Mouse (Mus musculus): ENCODE data around the gene Fam110a. TPM values are rescaled to one million over a fixed set of nuclear protein-coding genes. Genes with fewer than 3 reads are reported as not detected.

Gene Fam110a
- total and polyA plus RNA-seq, 2 experiments from 2014 or later = 3.0 to 6.2 TPM

DNA sequence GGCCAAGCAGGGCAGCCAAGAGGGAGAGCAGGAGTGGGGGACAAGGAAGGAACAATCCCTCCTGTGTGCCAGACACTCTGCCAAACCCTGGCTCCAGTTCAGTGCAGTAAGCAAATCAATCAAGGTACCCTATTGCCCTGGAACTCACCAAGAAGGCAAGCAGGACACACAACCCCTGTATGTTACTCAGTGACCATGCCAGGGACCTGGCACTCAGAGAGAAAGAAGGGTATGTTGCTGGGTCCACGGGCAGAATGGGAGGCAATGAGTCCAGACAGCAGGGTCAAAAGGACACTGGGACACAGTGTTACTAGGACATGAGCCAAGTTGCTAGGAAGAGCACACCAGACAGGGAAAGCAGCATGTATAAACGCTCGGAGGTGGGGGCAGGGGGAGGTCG lies 54.3 kb downstream of the Fam110a start:
- WGBS = 16% methylated on average over 4 of the region's 4 CpGs
- no peaks in the 10 kb centered on the region for H3K9me3 ChIP-seq (replicated peaks; ENCODE audit: control insufficient read depth, low read length)
- H3K36me3 ChIP-seq (replicated peaks; ENCODE audit: control insufficient read depth, insufficient read depth, low read length) = no peaks in the 10 kb centered on the region
- no peak overlapping the region for H3K4me3 ChIP-seq (ENCODE audit: low read depth, low read length)
- no peak overlapping the region for H3K9ac ChIP-seq (replicated peaks; ENCODE audit: low read depth, low read length)
- TF ChIP-seq CTCF (IDR thresholded peaks at IDR 0.05; ENCODE audit: low read depth) (no peak), EP300 (IDR thresholded peaks at IDR 0.05; ENCODE audit: low read depth) (no peak)
- no peak overlapping the region for H3K4me2 ChIP-seq (ENCODE audit: low read depth, low read length)
- no peak overlapping the region for H3K27ac ChIP-seq (ENCODE audit: low read depth)
- H3K4me1 ChIP-seq (ENCODE audit: control insufficient read depth, insufficient read depth) = peaks cover 11% of the 10 kb centered on the region; the same call in 1 of the 2 replicates
- ATAC-seq (ENCODE audit: insufficient read depth, low read depth) = peak; percentile 60
- DNase-seq (ENCODE audit: low spot score) = peak; percentile 46
- no peaks in the 10 kb centered on the region for H3K27me3 ChIP-seq (ENCODE audit: control insufficient read depth, insufficient read depth, low read length)

DNA sequence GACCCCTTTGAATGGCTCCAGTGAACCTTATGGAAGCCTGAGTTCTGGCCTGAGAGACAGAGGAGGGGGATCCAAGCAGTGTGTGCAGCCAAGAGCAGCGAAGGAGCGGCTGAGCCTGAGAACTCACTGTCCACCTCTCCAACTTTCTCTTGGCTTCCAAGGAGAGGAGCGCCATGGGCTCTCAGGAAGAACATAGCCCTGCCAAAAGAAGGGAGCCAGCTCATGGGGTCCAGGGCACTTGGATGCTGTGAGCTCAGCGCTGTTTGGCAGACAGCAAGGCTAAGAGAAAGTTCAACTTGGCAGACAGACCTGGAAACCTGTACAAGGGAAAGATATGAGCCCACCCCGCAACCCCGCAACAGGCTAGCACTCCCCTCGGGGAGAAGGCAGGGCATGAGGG lies 55.7 kb downstream of the Fam110a start:
- ATAC-seq (ENCODE audit: insufficient read depth, low read depth) = no peak
- no peak overlapping the region for H3K4me3 ChIP-seq (ENCODE audit: low read depth, low read length)

DNA sequence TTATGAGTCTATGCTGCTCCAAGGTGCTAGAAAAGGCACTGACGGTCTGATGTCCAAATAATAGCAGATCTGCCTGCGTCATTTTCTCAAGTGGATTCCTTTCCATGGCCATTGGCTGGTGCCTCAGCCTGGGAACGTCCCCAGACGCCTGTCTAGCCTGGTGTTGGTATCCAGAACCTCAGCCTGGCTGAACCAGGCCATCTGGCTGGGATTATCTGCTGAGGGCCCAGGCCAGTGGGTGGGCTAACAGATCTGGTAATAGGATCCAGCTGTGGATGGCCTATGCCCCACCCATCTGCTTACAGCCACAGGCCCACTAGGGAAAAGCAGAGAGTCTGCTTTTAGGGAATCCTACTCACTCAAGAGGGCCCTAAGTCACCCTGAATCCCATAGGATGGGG lies 58.4 kb downstream of the Fam110a start:
- no peak for DNase-seq (ENCODE audit: low spot score)
- H3K9ac ChIP-seq (replicated peaks; ENCODE audit: low read depth, low read length) = no peak overlapping the region
- 55% methylated on average over 4 of the region's 4 CpGs for WGBS

More for the DNA sequence above, 55.7 kb downstream of the Fam110a start:
- DNase-seq (ENCODE audit: low spot score) = no peak
- Histone ChIP-seq H3K9me3 (replicated peaks; ENCODE audit: control insufficient read depth, low read length) (no peaks in the 10 kb centered on the region), H3K4me2 (ENCODE audit: low read depth, low read length) (no peak overlapping the region), H3K27me3 (ENCODE audit: control insufficient read depth, insufficient read depth, low read length) (no peaks in the 10 kb centered on the region), H3K9ac (replicated peaks; ENCODE audit: low read depth, low read length) (no peak overlapping the region), H3K4me1 (ENCODE audit: control insufficient read depth, insufficient read depth) (peaks cover 12% of the 10 kb centered on the region), H3K27ac (ENCODE audit: low read depth) (no peak overlapping the region), H3K36me3 (replicated peaks; ENCODE audit: control insufficient read depth, insufficient read depth, low read length) (no peaks in the 10 kb centered on the region)
- WGBS = 82% methylated on average over 7 of the region's 7 CpGs
- TF ChIP-seq EP300 (IDR thresholded peaks at IDR 0.05; ENCODE audit: low read depth) (no peak), CTCF (IDR thresholded peaks at IDR 0.05; ENCODE audit: low read depth) (no peak)

DNA sequence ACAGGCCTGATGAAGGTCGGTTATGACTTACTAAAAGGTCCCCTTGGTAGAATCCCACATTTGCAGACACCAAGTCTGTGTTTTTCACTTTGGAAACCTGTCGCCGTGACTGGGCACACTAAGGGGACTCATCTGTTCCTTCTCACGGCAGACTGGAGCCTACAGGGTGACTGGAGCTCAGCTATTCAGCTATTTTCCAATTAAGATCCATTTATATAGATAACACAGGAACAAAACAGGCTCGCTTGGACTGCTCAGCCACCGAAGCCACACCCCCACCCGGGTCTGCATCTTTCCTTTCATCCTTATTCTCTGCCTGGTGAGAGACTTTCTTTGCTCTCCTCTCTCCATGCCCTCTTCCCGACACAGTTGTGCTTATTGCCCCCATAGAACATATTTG lies 59.0 kb downstream of the Fam110a start:
- TF ChIP-seq EP300 (IDR thresholded peaks at IDR 0.05; ENCODE audit: low read depth) (no peak), CTCF (IDR thresholded peaks at IDR 0.05; ENCODE audit: low read depth) (no peak)
- WGBS = 75% methylated on average over 8 of the region's 8 CpGs
- H3K4me3 ChIP-seq (ENCODE audit: low read depth, low read length) = no peak overlapping the region
- no peak for DNase-seq (ENCODE audit: low spot score)
- H3K4me1 ChIP-seq (ENCODE audit: control insufficient read depth, insufficient read depth) = peaks cover 18% of the 10 kb centered on the region
- H3K9me3 ChIP-seq (replicated peaks; ENCODE audit: control insufficient read depth, low read length) = no peaks in the 10 kb centered on the region
- H3K9ac ChIP-seq (replicated peaks; ENCODE audit: low read depth, low read length) = no peak overlapping the region
- no peak overlapping the region for H3K27ac ChIP-seq (ENCODE audit: low read depth)
- no peaks in the 10 kb centered on the region for H3K36me3 ChIP-seq (replicated peaks; ENCODE audit: control insufficient read depth, insufficient read depth, low read length)
- H3K4me2 ChIP-seq (ENCODE audit: low read depth, low read length) = no peak overlapping the region
- H3K27me3 ChIP-seq (ENCODE audit: control insufficient read depth, insufficient read depth, low read length) = no peaks in the 10 kb centered on the region
- ATAC-seq (ENCODE audit: insufficient read depth, low read depth) = no peak

More for the DNA sequence above, 58.4 kb downstream of the Fam110a start:
- peaks cover 18% of the 10 kb centered on the region for H3K4me1 ChIP-seq (ENCODE audit: control insufficient read depth, insufficient read depth)
- no peak for TF ChIP-seq EP300 (IDR thresholded peaks at IDR 0.05; ENCODE audit: low read depth)
- TF ChIP-seq CTCF (IDR thresholded peaks at IDR 0.05; ENCODE audit: low read depth) = no peak
- H3K27me3 ChIP-seq (ENCODE audit: control insufficient read depth, insufficient read depth, low read length) = no peaks in the 10 kb centered on the region
- ATAC-seq (ENCODE audit: insufficient read depth, low read depth) = no peak
- H3K36me3 ChIP-seq (replicated peaks; ENCODE audit: control insufficient read depth, insufficient read depth, low read length) = no peaks in the 10 kb centered on the region
- H3K9me3 ChIP-seq (replicated peaks; ENCODE audit: control insufficient read depth, low read length) = no peaks in the 10 kb centered on the region
- no peak overlapping the region for H3K27ac ChIP-seq (ENCODE audit: low read depth)
- H3K4me2 ChIP-seq (ENCODE audit: low read depth, low read length) = no peak overlapping the region
- no peak overlapping the region for H3K4me3 ChIP-seq (ENCODE audit: low read depth, low read length)

MicroRNA genes within 50 kb of the gene (microRNA counts, 519-probe panel; counts per million panel counts)
- microRNA mmu-miR-1953 = 1,491 counts per million, percentile 13 among the panel's probes with 10 or more counts

Small RNA genes lying within 50 kb of the gene (microRNA-seq; reads per million reads assigned to microRNA genes)
- 0.71 reads per million for gene Mir1953

Other genes with a start within 250 kb of the Fam110a start
- gene Psmf1, start 236.0 kb downstream of the Fam110a start, total RNA-seq (2014; rRNA removed; ENCODE audit: low replicate concordance) = 32.3 and 37.6 TPM in 2 replicates
- 31.4 and 32.6 TPM in 2 replicates for gene Psmf1, start 236.0 kb downstream of the Fam110a start, polyA plus RNA-seq (2015; fragmentation: Nextera tagmentation; extraction: Ambion mirVana)
- gene Rspo4, start 137.3 kb downstream of the Fam110a start, total RNA-seq (2014; rRNA removed; ENCODE audit: low replicate concordance) = not detected in 2 replicates
- gene Rspo4, start 137.3 kb downstream of the Fam110a start, polyA plus RNA-seq (2015; fragmentation: Nextera tagmentation; extraction: Ambion mirVana) = not detected in 2 replicates
- 1.7 TPM in 1 of 2 replicates, not detected in the other for gene Angpt4, start 69.0 kb downstream of the Fam110a start, total RNA-seq (2014; rRNA removed; ENCODE audit: low replicate concordance)
- gene Angpt4, start 69.0 kb downstream of the Fam110a start, polyA plus RNA-seq (2015; fragmentation: Nextera tagmentation; extraction: Ambion mirVana) = 0.10 and 0.12 TPM in 2 replicates
- 6.6 TPM in 1 of 2 replicates, not detected in the other for gene Slc52a3, start 16.3 kb upstream of the Fam110a start, total RNA-seq (2014; rRNA removed; ENCODE audit: low replicate concordance)
- gene Slc52a3, start 16.3 kb upstream of the Fam110a start, polyA plus RNA-seq (2015; fragmentation: Nextera tagmentation; extraction: Ambion mirVana) = 0.44 and 0.68 TPM in 2 replicates
- gene Scrt2, start 101.3 kb upstream of the Fam110a start, total RNA-seq (2014; rRNA removed; ENCODE audit: low replicate concordance) = not detected in 2 replicates
- gene Scrt2, start 101.3 kb upstream of the Fam110a start, polyA plus RNA-seq (2015; fragmentation: Nextera tagmentation; extraction: Ambion mirVana) = not detected in 2 replicates
- gene Srxn1, start 125.3 kb upstream of the Fam110a start, total RNA-seq (2014; rRNA removed; ENCODE audit: low replicate concordance) = 10.9 and 13.7 TPM in 2 replicates
- 9.5 and 10.2 TPM in 2 replicates for gene Srxn1, start 125.3 kb upstream of the Fam110a start, polyA plus RNA-seq (2015; fragmentation: Nextera tagmentation; extraction: Ambion mirVana)
- 32.5 and 36.8 TPM in 2 replicates for gene Tcf15, start 163.3 kb upstream of the Fam110a start, total RNA-seq (2014; rRNA removed; ENCODE audit: low replicate concordance)
- gene Tcf15, start 163.3 kb upstream of the Fam110a start, polyA plus RNA-seq (2015; fragmentation: Nextera tagmentation; extraction: Ambion mirVana) = 23.0 and 23.2 TPM in 2 replicates
- 89.5 TPM in 2 replicates for gene Csnk2a1, start 246.6 kb upstream of the Fam110a start, total RNA-seq (2014; rRNA removed; ENCODE audit: low replicate concordance)
- 74.4 and 80.7 TPM in 2 replicates for gene Csnk2a1, start 246.6 kb upstream of the Fam110a start, polyA plus RNA-seq (2015; fragmentation: Nextera tagmentation; extraction: Ambion mirVana)

Data from heart, postnatal 0 days (tissue).